Mouse (Mus musculus): Measurements from ENCODE around the gene Abca9.

Abca9 gene

DNA sequence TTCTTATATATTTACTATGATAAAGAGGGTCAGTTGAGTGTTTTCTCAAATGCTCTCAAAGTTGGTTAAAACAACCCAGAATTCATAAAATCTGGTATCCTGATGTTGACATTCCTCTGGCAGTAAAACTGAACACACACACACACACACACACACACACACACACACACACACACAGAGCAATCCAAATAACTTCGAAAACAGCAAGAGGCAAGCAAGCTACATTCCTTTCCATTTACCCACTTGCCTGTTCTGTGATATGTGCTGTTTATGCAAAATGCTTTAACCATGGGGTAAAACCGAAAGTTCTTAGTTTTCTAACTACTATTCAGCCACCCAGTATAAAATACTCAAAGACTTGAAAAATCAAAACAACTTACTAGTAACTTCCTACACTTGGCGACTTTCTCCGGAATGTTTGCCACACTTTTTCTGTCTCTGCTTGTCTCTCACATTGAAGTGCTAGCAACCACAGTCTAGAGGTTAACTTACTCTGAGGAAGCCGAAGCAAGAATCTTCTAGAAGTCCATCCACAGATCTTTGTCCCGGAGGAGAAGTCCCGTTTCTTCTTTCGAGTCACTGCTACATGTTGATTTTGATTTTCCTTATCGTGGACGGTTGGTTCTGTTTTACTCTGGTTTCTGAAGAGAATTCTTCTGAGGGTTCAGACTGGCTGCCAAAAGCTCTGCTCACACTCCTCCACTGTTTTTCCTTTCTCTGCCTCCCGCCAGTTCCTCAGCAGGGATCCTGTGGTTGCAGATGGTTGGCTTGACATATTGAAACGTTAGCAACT is at the start of gene Abca9:
TSS of gene Abca9 (minus strand) at position 738 of the 793 bp plus-strand sequence.
- DNase-seq (ENCODE audit: low spot score): no peak

DNA sequence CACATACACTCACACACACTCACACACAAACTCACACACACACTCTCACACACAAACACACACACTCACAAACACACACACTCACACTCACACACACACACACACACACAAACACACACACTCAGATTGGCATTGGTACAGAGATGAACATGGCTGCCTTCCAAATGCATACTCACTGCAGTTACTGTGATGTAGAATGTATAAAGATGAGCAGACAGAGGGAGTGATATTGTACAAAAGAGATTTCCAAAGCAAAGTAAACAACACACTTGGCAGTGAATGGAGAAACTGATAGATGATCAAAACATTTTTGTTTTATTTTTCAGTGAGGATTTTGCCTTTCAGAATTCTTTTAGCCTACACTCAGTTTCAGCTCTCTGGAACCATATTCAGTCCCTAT is 49.1 kb upstream of the Abca9 start:
- no peak for DNase-seq (ENCODE audit: low spot score)

DNA sequence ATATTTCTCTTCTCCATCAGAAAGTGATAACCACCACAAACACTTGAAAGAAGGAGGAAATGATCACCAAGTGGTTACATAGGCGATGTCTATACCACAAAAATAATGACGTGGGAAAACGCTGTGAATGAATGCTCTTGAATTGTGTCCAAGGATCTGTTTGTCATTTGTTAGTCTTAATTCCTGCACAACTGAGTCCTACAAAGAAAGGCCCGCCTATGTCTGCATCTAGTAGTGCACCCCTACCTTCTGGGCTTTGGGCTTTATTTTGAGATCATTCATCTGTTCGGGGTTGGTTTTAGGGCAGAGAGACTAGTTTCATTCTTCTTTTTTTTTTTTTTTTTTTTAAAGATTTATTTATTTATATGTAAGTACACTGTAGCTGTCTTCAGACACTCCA is 35.9 kb upstream of the Abca9 start:
- no peak for DNase-seq (ENCODE audit: low spot score)

DNA sequence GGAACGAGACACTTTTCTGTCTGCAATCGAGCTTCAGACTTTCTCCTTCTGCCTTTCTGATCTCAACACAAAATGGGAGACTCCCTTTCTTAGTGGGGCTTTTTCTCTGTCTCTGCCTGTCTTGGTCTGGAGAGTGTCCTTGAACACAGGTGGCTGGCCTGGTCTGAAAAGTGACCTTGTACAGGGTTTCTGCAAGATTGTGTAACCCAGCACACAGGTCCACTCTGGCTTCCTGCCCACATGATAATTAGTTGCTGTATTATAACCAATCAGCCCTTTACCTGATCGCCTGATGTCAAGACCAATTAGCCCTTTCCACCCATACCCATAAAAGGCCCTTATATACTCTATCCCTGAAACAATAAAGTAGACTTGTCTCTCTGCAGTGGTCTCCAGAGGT is 30.9 kb upstream of the Abca9 start:
- DNase-seq (ENCODE audit: low spot score): no peak

DNA sequence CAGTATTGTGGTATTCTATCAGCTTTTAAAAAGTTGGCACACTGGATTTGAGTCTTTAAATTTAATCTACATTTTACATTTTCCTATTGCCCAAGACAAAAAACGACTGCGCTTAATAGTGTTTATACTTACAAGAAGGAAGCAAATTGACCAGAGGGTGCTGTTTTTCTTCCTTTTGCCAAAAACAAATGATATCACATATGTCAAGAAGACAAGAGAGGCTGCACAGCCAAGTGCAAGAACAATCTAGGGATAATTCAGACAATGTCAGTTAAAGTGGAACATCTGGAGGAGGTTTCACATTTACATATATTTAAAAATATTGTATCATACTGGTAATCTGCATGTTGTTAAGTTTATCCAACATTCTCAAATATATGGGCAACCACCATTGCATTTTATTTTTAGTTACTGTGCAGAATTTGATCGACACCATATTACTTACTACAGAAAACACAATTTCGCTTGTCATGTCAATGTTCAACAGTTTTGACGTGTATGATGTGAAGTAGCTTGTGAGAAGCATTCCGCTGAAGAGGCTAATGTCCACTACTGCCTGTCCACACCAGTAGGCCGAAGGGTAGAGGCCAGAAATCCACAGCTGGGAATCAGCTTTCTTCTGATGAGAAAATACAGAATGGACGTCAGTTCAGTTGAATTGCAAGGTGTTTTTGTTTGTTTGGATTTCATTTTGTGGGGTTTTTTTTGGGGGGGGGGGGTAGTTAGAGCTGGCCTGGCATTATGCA is 28.7 kb upstream of the Abca9 start:
- DNase-seq (ENCODE audit: low spot score): no peak

DNA sequence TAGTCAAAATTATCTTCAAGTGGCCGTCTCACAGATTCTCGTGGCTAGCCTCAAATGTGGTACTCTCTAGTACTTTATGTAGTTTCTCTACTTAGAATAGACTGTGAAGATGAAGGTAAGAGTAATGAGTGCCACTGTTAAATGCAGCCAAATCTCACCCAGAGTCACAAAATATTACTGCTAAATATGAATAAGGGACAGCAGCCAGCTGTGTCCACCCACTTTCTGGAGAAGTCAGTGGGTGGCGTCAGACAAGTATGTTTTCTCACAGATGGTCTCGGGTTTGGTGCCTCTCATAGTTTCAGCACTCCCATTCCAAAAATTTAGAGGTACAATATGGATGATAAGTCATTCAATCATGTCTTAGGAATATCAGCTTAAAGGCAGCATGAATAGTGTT is 27.3 kb upstream of the Abca9 start:
- no peak for DNase-seq (ENCODE audit: low spot score)

DNA sequence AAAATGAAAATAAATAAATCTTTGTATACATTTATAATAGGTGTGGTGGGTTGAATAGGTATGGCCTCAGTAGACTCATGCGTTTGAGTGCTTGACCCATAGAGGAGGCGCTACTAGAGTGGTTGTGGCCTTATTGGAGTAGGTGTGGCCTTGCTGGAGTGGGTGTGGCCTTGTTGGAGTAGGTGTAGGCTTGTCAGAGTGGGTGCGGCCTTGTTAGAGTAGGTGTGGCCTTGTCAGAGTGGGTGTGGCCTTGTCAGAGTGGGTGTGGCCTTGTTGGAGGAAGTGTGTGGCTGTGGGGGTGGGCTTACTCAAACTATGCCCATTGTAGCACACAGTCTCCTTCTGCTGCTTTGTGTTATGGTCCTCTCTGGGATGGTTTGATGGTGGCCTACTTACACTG is 3.2 kb upstream of the Abca9 start:
- DNase-seq (ENCODE audit: low spot score): no peak

DNA sequence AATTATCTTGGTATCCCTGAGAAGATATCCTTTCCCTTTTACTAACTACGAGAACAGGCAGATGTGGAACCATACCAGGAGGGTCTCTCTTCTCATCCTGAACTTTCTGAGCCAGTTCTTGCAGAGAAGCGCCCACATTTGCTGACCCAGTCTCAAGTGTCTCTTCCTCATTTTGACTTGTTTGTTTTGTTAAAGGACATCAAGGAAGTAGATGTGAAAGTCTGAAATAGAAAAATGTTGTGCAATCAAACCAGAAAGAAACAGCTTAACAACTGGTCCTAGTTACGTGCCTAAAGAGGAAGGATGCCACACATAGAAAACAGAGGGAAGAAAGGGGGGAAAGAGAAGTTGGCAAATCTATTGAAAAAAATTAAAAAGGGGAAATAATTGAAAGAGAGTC is 2.2 kb downstream of the Abca9 start:
- DNase-seq (ENCODE audit: low spot score): no peak

DNA sequence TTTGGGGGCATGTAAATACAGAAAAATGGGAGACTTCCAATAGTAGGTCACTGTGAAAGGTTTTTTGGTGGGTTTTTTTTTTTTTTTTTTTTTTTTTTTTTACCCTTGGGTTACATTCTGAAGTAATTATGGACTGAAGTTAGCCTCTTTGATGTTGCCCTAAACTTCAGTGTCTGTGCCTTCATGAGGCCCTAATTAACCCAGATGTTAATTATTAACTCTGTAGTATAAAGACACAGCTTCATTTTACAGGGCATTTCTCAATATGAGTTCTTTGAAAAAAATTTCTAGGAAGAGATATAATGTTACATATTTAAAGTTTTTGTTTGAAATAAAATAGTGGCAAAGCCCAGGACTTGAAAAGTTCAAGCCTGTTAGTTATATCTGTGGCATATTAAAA is 2.6 kb downstream of the Abca9 start:
- DNase-seq (ENCODE audit: low spot score): no peak

DNA sequence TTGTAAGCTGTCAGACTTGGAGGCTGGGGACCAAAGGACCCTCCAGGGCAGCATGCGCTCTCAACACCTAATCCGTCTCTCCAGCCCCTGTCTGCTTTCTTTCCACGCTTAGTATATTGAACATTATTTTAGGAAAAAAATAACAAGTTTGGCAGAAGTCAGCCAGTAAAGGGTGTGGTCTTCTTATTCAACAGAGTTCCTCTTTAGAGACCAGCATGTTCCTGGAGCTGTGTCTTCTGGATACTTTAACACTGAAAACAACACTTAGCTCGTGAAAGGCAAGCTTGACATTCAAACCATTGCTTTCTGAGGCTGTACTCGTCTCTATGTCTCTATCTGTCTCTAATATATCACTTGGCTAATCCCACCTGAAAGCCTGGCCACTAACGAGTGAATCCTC is 10.9 kb downstream of the Abca9 start:
- DNase-seq (ENCODE audit: low spot score): no peak

DNA sequence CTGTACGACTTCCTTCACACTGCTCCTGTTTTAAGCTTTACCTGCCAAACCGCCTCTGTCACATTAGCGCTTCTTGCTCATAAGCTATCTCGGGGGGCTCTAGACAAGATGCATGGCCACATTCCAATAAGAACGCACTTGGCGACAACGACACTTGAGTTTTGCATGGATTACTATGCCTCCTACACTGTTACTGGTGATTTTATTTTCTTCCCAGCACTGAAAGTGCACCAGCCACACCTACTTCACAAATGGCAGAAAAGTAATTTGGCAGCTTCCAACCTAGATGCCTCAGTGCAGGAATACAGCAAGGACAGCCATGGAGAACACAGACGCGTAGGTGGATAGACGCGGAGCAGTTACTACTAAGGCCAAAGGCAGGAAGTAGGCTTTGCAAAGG is 12.0 kb downstream of the Abca9 start:
- DNase-seq (ENCODE audit: low spot score): no peak

DNA sequence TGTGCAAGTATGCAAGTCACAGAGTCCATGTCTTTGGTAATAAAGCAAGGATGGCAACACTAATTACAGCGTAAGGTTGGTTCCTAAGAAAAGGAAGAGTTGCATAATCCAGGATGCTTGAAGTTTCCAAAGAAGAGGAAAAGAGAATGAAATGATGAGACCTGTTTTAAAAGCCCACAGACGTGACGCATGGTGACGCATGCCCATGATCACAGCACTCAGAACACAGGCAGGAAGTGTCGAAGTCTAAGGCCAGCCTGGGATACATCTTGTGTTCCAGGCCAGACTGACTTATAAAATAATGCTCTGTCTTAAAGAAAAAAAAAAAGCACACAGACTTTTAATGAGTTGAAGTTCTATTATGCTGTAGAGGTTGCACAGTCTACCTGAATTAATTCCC is 20.4 kb downstream of the Abca9 start:
- DNase-seq (ENCODE audit: low spot score): no peak

DNA sequence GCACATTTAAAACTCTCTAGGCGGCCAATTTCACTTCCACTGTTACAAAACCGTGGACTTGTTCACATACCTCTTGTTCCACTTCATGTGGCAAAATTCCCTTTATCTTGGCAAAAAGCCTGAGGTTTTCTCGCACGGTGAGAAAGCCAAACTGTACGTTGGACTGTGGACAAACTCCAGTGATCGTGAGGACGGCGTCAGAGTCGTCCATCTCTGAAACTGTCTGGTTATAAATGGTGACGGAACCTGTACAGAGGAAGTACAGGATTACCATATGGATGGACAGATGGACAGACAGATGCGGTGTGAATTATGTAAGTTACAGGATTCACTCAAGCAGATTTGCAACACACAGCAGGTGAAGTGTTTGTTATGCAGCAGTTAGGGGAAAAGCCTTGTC is 22.6 kb downstream of the Abca9 start:
- no peak for DNase-seq (ENCODE audit: low spot score)

DNA sequence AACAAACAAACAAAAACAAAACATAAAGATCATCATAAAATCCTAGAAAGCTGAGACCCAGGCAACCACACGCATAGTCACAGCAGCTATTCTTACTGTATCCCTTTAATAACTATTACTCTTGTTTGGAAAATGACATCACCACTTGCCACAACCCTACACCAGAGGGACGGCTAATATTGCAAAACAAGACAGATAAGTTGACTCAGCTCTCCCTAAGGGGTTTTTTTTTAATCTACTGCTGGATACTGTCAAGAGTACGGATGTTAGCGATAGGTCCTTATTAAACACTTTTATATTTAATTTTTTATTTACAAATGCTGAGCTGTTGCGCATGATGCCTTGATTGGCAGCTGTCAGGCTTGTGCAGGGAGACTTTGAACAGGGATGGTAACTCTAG is 37.2 kb downstream of the Abca9 start:
- no peak for DNase-seq (ENCODE audit: low spot score)

DNA sequence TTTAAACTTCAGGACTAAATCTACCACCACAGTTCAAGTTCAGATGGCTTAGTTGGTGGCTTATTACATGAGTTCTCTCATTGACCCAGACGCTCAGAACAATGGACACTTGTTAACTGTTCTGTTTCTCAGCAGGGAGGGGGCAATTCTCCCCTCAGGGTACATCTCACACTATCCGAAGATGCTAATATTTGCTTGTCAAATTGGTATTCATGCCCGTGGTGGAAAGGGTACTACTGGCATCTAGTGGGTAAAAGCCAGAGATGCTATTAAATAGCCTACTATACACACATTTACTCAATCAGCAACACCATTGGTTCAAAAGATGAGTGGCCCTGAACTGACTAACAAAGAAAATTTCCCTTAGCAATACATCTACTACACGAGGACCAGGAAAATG is 56.9 kb downstream of the Abca9 start:
- DNase-seq (ENCODE audit: low spot score): no peak

DNA sequence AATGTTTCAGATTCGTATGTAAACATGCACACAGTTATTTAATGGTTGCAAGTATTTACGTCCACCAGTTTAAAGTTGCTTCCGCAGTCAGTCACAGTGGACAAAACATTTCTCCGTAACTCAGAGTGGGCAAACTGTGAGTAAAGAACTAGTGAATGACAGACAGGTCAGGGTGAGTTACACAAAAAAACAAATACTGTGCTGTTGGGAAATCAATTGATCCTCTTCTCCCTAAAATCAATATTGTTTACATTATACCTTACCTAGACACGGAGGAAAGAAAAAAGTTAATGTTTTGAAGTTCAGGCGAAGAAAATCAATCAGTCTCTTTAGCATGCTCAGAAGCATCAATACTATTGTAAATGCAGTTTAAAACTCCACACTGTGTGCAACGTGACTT is 66.6 kb downstream of the Abca9 start:
- DNase-seq (ENCODE audit: low spot score): no peak

DNA sequence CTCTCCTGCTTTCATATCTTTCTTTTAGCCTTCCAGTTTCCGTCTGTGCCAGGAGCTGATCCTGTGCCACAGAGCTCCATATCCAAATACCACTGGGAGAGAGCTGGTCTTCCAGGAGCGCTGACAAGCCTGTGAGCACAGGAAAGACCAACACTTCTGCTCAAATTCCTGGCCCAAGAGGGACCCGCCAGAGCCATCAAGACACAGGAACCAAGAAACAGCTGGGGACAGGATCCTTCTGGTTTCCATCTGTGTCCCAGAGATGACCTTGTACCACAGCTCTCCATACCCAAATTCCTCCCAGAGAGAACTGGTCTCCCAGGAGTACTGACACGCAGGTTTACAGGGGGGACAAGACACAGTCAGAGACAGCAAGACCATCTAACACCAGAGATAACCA is 69.1 kb downstream of the Abca9 start:
- no peak for DNase-seq (ENCODE audit: low spot score)

DNA sequence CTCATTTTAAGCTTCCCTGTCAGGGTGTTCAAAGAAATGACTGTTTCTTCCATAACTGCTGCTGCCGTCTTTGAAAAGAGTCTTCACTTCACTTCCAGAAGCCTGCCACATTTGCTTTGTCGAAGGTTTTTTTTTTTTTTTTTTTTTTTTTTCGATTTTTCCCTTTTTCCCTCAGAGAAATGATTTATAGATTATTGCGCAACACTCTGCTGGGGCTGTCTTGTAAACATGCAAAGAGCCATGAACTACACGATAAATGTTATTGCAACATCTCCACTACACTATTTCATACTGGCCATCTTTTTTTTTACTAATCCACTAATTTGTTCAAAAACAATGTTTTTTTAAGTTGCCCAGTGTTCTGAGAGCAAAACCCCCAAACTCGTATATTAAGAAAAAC is 70.5 kb downstream of the Abca9 start:
- no peak for DNase-seq (ENCODE audit: low spot score)

DNA sequence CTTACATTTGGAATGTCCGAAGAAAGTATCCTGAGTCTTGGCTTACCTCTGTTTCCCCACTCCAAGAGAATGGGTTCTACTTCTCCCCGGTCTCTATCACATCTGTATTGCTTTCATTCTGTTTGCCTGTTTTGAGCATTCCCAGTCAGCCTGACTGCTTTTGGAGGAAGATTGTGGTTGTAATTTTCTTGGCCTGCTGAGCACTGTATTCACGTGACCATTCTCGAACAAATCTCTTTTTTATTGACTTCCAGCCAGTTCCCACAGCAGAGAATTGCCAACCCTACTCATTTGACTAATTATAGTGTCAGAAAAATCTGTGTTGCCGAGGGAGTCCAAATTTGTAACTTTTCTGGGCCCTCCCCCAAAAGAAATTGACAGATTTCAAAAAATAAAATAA is 72.1 kb downstream of the Abca9 start, which contains the start of gene Abca8a:
TSS of gene Abca8a (minus strand) at position 121 of the 400 bp plus-strand sequence.
- no peak for DNase-seq (ENCODE audit: low spot score)

DNA sequence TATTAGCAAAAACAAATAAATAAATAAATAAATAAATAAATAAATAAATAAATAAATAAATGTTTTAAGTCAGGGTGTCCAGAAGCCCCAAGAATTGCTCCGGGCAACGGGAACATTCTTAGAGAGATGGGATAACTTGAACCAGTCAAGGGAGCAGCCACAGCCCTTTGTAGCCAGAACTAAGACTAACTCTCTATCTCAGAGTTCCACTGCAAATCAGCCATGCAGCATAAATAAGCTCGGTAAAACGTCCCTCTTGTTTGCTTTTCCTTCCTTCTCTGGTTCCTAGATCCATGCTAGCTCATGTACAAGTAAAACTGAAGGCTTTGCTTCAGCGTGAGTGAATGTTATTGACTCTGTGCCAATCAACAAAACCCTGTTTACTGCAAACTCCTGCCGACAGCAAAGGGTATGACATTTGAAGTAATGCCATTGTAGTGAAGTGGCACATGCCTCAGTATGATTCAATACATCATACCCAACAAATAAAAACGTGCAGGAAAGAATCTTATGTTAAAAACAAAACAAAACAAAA is 73.1 kb downstream of the Abca9 start:
- no peak for DNase-seq (ENCODE audit: low spot score)

DNA sequence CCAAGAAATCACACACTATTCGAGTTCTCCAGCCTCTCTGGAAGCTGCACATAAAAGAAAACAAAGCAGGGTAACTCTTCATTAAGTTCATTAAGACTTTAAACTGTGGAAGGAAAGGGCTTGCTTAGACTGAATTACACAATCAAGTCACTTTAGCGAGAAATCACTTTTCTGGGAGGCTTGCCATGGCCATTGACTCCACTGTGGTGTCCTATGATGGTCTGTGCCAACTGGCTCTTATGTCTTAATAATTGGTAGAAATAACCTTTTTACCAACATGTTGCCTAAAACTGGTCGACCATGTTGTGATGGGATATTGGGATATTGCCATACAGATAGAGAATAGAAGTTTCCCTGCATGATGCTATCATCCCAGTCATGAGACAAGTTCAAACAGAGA is 73.8 kb downstream of the Abca9 start:
- DNase-seq (ENCODE audit: low spot score): no peak

DNA sequence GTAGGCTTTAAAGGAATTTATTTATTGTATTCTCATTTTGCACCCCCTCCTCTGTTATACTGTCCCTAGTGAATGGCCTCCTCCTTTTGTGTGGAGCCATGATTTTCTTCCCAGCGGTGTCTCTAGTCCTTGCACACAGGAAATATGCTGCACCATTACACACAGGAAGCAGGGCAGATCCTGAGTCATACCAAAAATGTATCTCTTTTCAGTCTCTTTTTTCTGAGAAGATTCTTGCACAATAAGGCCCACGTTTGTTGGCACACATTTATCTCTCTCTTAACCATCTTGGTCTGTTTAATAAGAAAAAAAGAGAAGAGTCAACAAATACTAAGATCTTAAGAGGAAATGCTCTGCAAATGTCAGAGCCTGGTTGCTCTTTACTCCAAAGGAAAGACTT is 76.7 kb downstream of the Abca9 start:
- no peak for DNase-seq (ENCODE audit: low spot score)

DNA sequence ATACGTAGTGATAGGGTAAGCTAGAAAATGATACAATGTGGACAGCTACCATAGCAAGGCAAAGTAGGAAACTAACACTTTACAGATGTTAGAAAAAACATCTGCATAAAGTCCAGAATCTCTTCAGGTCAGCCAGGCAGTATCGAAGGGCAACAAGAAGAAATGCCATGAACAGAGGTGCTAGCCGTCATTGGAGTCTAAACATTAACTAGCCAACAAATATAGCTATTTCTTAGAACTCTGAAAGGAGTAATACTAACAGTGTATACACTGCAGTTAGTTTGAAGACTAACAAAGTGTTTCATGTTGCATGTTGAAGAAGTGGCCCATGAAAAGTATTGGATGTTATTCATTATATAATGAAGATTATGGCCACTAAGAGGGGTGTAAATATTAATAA is 95.8 kb downstream of the Abca9 start:
- no peak for DNase-seq (ENCODE audit: low spot score)

All from testis, postnatal 10 days (tissue).